Mouse (Mus musculus) kidney, postnatal 10 days (tissue): ENCODE results near the gene Txlng.
A peak's percentile ranks its signal among the peaks of the same experiment; 100 is the strongest.

Experiments
- DNase-seq: peaks from one replicate; pipeline ENCODE4 v3.0.0; 2021; ENCODE audit warnings: mixed read lengths

Txlng gene

DNA sequence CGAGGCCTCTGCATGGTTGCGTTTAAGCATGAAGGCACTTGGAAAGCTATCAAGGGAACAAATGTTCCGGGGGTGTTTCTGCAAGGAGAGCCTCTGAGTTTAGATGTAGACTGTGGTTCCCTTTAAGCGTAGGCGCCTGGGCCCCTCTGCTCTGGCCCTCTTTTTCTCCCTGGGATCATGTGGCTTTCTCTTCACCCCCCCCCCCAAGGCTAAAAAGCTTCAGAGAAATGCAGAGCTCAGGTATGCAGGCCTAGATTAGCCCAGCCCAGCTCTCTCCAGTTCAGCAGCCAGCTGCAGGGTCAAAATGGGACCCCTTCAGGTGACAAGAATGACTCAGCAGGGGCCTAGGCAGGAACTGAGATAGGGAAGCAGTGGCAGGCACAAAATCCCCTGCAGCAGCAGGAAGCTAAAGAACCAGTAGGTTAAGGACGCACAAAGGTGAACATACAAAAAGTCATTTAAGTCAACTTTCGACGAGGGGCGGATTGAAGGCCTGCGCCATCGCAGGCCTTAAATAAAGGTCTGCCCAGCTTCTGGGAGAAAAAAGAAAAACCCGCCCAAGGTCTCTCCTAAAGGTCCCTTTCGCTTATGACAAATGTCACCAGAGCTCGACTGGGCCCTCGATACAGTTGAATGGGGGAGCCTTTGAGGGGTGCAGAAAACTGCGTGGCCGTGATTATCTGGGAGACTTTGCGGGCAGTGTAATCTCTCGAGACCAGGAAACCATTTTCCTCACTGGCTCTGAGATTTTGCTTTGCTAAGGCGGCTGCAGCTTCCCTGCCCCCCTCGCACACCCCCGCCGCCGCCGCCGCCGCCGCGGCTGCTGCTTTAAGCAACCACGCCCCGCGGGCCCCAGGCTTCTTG, 69.8 kb downstream of the Txlng start:
- peak; percentile 41 for DNase-seq

DNA sequence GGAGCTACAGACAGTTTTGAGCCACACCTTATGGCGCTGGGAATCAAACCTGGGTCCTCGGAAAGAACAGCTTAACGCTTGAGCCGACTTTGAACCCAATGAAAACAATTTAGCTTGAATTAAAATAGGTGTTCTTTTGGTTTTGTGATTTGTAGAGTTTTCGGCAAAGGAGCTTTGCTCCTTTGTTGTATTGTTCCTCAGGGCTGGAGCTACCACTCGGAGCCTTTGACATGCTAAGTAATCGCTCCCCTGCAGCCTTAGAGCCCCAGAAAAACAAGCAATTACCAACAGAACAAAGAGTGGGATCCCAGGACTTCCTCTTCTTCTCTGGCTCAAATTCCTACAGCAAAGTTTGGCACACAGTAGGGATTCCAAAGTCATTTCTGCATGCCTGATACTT, 73.2 kb downstream of the Txlng start:
- no peak for DNase-seq

DNA sequence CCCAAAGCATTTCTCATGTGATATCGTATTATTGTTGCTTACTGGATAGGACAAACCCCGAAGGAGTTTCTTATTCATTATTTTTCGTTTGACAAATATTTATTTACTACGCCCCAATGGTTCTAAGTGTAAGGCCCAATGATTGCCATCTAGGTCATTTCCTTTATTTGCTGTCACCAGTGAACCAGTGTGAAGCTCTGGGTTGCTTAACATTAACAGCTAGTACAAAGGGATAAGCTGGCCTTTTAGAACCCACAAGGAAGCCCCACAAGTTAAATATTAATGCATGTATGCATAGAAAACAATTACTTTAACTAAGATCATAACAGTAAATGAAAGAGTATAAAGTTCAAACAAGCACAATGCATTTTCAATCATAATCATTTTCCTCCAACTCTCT, 74.9 kb downstream of the Txlng start:
- DNase-seq, result no peak

DNA sequence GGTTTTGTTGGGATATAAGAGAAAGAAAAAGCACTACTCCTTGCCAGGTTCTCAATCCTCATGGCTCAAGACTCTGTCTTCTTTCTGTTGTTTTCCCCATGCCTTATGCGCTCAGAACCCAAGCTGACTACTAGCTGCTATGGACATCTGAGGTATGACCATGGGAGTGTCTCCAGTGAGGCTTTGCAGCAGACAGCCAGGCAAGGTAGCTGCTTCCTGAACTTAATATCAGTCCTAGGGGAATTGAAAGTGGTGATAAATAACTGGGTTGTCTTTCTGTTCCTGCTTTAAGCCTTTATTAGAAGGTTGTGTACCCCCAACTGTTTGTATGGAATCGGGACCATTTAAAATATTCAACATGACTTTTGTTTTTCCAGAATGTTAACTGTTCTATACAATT, 76.8 kb downstream of the Txlng start:
- DNase-seq, result no peak

DNA sequence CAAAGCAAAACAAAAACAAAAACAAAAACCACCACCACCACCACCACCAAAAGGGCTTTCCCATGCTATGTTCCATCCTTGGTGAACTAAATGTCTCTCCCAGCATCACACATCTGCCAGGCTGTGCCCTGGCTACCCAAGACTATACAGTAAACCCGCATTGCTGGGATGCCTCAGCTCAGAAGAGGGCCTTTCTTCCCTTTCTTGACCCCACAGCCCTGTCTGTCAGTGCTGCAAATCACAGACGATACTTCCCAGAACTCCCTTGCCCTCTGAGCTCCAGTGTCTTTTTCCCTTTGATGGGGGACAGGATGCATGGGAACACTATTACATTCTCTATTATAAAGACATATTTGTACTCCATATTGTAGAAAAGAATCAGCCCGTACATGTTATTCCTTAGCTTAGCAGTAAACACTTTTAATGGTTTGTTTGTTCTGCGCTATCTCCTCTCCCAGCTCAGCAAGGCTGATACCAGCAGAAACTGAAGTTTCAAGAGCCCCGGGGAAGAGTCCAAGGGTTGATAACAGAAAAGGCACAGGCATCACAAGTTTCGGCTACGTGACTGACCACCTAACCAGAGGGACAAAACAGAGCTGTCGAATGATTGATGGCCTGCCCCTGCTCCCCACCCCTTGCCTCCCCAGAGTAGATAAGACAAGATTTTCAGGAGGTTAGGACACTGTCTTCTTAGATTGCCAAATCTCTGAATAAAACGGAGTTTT, 80.4 kb downstream of the Txlng start:
- no peak for DNase-seq

DNA sequence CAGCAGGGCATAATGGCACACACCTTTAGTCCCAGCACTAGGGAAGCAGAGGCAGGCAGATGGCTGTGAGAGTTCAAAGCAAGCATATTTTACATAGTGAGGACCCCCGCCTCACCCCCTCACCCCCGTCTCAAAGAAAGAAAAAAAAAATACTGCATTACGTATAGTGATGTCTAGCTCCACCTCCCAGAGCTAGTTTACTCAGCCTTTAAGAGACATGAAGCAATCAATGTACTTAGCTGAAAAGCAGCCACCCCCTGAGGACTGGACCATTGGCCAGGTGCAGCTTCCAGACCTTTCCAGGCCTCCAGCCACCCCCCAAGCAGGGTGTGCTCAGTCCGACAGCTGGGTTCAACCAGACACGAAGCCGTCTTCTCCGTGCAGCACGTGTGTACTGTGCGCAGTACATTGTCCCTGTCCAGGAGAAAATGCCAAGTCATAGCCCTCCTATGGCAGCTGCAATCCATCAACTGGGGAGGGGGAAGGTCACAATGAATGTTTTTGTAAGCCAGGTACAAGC, 93.1 kb downstream of the Txlng start:
- peak; percentile 28 for DNase-seq

DNA sequence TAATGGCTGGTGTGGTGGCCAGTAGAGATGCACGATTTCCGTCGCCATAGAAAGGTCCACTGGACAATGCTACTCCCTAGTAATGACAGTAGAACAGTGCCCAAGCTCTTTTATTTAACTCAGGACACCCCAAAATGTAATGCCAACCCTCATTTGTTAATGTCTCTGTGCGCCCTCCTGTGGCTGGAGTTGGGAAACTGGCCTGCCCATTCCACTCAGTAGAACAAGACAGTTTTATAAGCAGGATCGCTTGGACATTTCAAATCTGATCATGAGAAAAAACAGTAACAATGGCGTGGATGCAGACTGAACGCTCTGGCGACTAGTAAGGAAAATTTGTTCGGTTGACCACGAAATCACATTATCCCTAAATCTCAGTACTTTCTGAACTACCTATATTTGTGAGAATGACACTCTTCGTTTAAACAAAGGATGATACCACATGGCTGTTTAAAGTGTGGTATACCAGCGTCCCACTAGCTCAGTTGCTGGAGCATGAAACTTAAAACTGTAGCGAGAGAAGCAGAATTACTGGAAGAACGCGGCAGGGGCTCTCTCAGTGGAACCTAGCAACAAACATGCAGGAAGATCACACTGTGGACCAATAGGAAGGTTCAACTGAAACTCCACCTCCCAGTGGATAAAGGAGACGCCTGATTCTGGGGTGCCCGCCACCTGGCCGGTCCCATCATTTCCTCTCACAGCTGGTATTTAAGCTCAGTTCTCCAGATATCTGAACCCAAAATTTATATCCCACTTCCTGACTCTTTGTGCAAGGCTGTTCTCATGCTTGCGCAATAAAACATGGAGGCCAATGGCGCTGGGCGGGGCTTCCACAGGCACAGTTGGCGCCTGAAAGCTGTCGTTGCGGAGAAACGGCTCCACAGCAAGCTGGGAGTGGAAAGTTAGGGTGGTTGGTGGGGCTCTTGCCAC, 94.0 kb downstream of the Txlng start:
- DNase-seq, result peak; percentile 72

DNA sequence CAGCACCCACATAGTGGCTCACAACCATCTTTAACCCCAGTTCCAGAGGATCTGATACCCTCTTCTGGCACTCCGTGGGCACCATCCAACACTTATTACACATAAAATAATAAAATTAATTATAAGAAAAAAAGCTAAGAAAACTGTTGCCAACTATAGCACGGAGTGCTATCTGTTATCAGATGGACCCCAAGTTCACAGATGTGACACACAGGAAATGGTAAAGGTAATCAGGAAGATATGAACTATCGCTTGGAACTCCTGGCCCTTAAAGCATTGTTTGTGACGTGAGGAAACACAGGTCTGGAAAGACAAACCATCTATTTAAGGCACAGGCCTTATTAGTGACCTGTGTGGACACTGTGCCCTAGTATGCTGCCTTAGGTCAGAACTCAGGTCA, 99.2 kb downstream of the Txlng start:
- no peak for DNase-seq
